Mouse (Mus musculus) right cerebral cortex, postnatal 4 days (tissue): ENCODE data around the gene Wfdc8.
"Not testable (repeated sequence)": the region's sequence is repeated elsewhere in the genome, so short reads cannot be mapped to it uniquely, and the experiment has no call there.

Source experiments
- DNase-seq: peaks from one replicate; pipeline ENCODE4 v3.0.0-alpha.2; 2022

Wfdc8 gene

DNA sequence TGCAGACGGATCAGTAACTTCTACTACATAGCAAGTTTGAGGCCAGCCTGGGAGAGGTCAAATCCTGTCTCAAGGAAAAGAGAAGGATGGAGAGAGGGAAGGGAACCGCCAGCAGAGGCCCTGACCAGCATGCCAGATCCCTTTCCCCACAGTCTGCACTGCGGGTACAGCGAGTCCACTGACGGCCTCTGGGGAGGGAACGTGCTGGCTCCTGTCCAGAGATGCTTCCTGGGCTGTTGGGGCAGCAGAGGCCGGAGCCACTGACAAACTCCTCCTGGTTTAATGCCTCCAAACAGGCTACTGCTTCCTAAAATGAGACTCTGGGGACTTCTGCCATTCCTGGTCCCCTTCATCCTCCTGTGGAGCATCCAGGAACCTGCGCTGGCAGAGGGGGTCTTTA is at the start of gene Wfdc8, which contains the start of gene Wfdc6b:
Gene Wfdc8, minus strand, starts transcription at position 156 of the 400 bp plus-strand sequence.
Gene Wfdc6b, plus strand, starts transcription at position 52 of the 400 bp plus-strand sequence.
- DNase-seq = peak; percentile 38

- DNase-seq = no peak
These were observed 43.1 kb upstream of the Wfdc8 start, which contains the start of gene Wfdc9 for GRCm38 (mm10) chr2:164656483-164656882. Gene Wfdc9 (minus strand): TSS chr2:164656583.

- peak; percentile 51 for DNase-seq
These were observed 42.4 kb upstream of the Wfdc8 start, which contains the start of gene Wfdc10 for GRCm38 (mm10) chr2:164655858-164656257. Gene Wfdc10 (plus strand): TSS chr2:164656046.

DNA sequence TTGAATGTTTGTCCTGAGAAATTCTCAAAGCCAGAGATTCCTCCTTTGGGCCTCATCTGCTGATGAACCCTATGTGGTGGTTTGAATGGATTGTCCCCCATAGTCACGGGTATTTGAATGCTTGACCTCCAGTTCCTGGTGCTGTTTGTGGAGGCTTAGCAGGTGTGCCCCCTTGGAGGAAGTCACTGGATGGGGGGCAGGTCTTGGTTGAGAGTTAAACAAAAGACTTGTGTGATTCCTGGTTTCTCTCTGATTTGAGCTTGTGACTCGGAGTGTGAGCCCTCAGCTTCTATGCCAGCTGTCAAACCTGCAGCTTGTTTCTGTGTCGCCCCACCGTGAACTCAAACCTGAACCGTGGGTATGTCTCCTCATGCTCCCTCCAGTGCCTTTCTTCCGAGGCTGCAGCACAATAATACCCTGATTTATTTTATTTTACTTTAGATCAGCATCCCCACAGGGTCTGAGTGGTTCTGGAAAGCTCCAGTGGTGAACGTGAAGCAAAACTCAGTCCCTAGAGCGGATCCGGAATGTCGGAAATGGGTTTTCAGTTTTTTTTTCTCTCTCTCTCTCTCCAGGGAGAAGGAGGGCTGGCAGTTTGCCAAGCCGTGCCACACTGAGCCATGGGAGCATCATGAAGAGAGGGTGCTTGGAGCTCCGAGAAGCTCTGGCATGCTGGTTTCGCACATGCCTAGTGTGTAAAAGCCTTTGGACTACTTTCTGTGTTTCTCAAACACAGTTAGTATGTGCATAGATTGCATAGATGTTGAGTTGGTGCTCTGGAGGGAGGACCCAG is 28.7 kb upstream of the Wfdc8 start:
- DNase-seq = peak; percentile 55

GRCm38 (mm10) chr2:164641129-164641528 is 27.7 kb upstream of the Wfdc8 start:
- no peak for DNase-seq

- DNase-seq = no peak
These were observed 25.3 kb upstream of the Wfdc8 start, which contains the start of gene Wfdc16 for GRCm38 (mm10) chr2:164638696-164639095. Gene Wfdc16 (minus strand): TSS chr2:164638796.

DNA sequence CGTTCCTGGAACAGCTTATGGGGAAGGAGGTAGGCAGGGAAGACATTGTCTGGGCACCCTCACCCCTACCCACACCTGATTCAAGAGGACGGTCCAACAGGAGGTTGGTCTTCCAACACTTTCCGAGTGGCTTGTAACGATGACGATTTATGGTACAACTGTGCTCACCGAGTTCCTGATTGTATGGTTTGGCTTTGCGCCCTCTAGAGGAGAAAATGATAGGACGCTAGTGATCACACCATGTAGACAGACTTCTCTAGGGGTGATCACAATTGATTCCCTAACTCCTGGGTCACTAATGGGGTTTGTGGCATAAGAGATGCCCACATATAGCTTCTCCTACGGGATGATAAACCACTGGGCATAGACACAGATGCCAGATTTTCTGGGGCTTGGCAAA is 21.8 kb upstream of the Wfdc8 start:
- no peak for DNase-seq

- no peak for DNase-seq
These were observed 8.3 kb upstream of the Wfdc8 start for GRCm38 (mm10) chr2:164621775-164622174.

GRCm38 (mm10) chr2:164619050-164619449 is 5.6 kb upstream of the Wfdc8 start:
- DNase-seq = no peak

DNA sequence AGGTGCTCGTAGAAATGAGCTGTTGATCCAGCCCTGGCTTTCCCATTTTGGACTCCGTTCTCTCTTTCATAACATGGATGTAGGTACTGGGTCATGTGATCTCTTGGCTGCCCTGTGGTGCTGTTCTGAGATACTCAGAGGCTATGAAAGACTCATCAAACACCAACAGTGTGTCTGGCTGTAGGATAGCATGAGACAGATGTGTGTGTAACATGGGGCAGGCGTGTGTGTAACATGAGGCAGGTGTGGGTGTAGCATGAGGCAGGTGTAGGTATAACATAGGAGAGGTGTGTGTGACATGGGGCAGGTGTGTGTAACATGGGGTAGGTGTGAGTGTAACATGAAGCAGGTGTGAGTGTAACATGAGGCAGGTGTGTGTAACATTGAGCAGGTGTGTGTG is 2.0 kb upstream of the Wfdc8 start:
- no peak for DNase-seq

- DNase-seq = no peak
These were observed 4.6 kb downstream of the Wfdc8 start for GRCm38 (mm10) chr2:164608781-164609180.

DNA sequence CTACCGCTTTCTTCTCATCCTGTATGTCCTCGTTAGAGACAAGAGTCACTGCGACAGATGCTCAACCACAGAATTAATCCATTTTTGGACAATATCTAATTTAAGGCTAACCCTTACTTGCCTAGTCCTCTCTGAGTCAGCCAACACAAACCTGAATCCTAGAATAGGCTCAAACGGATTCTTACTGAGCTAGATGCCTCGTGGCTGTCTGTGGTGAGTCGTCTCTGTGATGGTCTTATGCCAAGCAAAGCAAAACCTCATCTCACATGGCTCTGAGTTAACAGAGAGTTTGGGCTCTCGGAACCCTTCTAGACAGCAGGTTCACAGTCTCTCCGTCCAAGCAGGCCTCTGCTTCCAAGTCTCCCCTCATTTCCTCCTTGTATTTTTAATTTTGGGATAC is 9.0 kb downstream of the Wfdc8 start:
- no peak for DNase-seq

- no peak for DNase-seq
These were observed 9.9 kb downstream of the Wfdc8 start for GRCm38 (mm10) chr2:164603482-164603881.

- DNase-seq = no peak
These were observed 13.2 kb downstream of the Wfdc8 start for GRCm38 (mm10) chr2:164600179-164600578.

- DNase-seq = no peak
These were observed 19.9 kb downstream of the Wfdc8 start, which contains the start of gene Eppin for GRCm38 (mm10) chr2:164593494-164593893. Gene Eppin (minus strand): TSS chr2:164593594.

DNA sequence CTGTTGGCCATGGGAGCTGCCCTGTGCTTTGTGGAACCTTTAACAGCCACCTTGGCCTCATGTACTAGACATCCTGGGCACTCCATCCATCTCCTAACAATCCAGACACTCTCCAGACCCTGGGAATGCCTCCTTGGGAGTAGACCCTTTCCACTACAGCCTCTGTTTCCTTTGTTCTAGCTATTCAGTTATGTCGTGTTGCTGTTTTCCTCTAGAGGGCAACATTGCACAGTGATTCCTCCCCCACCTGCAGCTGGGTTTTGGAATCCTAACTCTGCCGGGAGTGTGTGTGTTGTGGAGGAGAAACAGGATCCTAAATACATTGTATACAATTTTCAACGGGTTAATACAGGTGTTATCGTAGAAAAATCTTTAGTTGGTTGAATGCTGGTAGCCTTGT is 21.4 kb downstream of the Wfdc8 start:
- DNase-seq = peak; percentile 24

DNA sequence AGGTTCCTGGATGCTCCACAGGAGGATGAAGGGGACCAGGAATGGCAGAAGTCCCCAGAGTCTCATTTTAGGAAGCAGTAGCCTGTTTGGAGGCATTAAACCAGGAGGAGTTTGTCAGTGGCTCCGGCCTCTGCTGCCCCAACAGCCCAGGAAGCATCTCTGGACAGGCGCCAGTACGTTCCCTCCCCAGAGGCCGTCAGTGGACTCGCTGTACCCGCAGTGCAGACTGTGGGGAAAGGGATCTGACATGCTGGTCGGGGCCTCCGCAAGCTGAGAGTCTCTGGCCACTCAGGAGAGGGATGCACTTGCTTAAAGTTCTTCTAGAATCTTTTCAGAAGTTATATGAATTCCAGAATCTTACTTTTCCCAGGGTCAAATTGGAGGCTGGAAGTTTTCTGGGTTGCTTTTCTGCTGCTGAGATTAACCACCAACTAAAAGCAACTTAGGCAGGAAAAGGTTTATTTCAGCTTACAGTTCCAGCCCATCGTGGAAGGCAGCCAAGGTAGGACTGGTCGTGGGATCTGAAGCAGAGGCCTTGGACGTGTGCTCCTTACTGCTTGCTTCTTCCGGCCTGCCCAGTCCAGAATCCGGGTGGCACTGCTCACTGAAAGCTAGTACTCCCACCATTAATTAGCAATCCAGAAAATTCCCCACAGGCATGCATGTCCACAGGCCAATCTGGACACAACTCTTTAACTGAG is 28.3 kb downstream of the Wfdc8 start, which contains the start of gene Wfdc6a:
Gene Wfdc6a, minus strand, starts transcription at position 423 of the 701 bp plus-strand sequence.
- DNase-seq = not testable (repeated sequence)

GRCm38 (mm10) chr2:164573359-164573758 is 40.1 kb downstream of the Wfdc8 start, which contains the start of gene Spint3:
Gene Spint3 (minus strand): TSS chr2:164573459.
- not testable (repeated sequence) for DNase-seq

DNA sequence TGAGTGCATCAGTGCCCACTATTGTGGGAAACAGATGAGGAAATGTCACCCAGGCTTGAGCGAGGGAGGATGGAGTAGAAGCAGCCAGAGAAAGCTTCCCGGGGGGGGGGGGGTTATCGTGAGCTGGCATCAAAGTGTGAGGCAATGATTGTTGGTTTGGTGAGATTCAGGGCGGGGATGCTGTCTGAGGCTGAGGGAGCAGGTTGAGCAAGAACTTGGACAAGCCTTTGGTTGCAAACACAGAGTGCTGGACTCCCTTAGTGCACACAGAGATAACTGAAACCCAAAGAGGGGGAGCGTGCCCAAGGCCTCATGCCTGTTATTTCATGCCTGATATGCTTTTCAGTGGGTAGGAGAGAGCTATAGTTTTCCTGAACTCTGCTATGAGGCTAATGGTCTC is 46.0 kb downstream of the Wfdc8 start:
- DNase-seq = no peak

DNA sequence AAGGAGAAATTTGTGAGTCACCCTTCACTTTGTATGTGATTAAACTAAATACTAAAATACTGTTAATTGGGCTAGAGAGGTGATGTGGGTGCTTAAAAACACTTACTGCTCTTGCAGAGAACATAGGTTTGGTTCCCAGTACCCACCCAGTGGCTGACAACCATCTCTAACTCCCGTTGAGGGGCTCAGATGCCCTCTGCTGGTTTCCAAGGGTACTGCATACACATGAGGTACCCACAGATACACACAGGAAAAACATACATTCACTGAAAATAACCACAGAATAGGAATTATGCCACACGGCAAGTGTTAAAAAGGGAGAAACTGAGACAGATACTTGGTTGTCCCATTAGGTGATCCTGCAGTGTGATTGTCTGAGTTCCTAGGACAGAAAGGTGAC is 46.4 kb downstream of the Wfdc8 start:
- DNase-seq = no peak

DNA sequence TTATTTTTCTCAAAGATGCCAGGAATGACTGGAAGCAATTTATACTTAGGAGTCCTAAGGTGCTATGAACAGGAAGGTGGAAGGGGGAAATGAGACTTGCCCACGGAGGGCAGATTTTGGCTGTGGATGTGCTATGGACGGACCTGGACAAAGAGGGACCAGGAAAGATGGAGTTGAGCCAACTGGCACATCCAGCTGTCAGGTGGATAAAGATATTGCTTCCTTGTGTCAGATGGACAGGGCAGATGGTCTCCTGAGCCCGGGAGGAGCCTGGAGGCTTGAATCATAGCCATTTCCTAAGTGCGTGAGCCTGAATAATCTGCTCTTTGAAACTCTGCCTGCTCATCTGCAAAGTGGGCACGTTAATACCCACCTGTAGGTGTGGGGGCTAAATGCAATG is 49.1 kb downstream of the Wfdc8 start:
- no peak for DNase-seq

DNA sequence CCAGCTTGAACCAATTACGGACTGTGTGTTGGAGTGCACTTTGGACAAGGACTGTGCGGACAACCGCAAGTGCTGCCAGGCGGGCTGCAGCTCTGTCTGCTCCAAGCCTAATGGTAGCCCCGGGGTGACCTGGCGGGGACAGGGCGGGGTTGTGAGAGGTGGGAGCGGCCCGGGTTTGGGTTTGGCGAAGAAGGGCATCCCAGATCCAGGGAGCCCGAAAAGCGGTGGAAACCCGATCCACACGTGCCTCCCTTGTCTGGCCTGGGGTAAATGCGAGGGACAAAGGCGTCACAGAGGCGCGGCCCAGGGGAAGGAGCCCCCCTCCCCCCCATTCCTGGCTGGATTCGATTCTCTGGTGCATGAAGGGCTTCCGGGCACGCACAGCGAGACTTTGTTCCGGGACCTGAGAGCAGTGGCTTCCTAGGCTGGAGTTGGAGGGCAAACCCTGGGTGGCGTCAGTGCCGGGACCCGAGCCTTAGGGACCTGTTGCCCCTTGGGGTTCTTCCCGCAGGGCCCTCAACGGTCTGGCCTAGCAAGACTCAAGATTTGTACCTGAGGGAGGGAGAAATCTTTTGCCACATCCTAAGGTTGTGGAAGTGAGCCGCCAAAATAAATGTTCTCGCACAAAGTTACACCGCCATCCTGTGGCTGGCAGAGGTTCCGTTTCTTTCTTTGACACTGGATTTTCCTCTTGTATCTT is 49.9 kb downstream of the Wfdc8 start:
- peak; percentile 39 for DNase-seq
